Mouse (Mus musculus): ENCODE measurements around the gene Ap2a2. TPM values are rescaled to one million over a fixed set of nuclear protein-coding genes. Genes with fewer than 3 reads are reported as not detected.

Ap2a2 gene
- polyA plus RNA-seq, 1 experiment = 108 TPM

DNA sequence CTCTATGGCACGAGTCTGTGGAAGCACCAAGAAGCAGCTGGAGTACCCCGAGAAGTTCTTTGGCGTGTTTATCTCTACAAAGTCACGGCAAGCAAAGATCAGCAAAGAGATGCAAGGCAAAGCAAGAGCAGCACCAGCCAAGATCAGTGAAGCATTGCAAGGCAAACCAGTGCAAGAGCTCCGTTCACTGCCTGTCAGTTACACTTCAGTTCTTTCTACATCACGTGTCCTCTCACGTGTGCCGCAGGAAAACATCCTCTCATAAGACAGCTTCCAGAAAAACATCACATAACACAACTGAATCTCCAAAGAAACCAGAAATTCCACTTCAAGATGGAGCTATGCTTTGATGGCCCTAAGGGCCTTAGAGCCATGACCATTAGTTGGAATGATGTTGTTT is 29.0 kb downstream of the Ap2a2 start:
- TF ChIP-seq CTCF (IDR thresholded peaks at IDR 0.05; ENCODE audit: low read depth, low read length) = no peak
- TF ChIP-seq EP300 (IDR thresholded peaks at IDR 0.05; ENCODE audit: insufficient read depth, low read depth, low read length) = no peak
- TF ChIP-seq POLR2A (IDR thresholded peaks at IDR 0.05; ENCODE audit: insufficient read depth, low read length) = no peak
- H3K4me3 ChIP-seq (ENCODE audit: low read depth, low read length) = no peak overlapping the region
- H3K27me3 ChIP-seq (ENCODE audit: control insufficient read depth, insufficient read depth, low read length, poor library complexity, severe bottlenecking) = no peaks in the 10 kb centered on the region
- H3K9ac ChIP-seq (ENCODE audit: low read depth, poor library complexity, severe bottlenecking) = no peak overlapping the region
- peaks cover 7% of the 10 kb centered on the region; the same call in 1 of the 2 replicates for H3K36me3 ChIP-seq (ENCODE audit: control insufficient read depth, insufficient read depth, low read length, poor library complexity, severe bottlenecking)
- H3K9me3 ChIP-seq (replicated peaks; ENCODE audit: control insufficient read depth, insufficient read depth, low read length, poor library complexity, severe bottlenecking) = no peaks in the 10 kb centered on the region
- no peak overlapping the region for H3K27ac ChIP-seq (ENCODE audit: insufficient read depth, low read length)
- H3K4me1 ChIP-seq (ENCODE audit: control insufficient read depth, insufficient read depth, low read length) = no peaks in the 10 kb centered on the region

DNA sequence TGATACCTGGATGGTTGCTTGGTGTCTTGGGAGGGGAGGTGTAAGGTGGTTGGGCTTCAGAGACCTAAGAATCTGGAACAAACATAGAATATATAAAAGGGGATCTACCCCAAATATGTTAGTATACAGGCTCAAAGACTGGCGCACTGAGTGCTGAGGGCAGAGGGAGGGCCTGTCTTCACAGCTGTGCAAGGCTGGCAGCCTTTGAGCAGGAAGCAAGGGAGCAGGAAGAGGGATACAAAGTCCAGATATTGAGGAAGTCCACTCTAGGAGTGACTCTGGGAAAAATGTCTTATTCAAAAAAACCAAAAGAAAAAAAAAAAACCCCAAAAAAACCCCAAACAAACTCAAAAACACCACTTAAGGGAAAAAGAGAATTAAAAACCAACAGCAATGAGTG is 30.1 kb downstream of the Ap2a2 start:
- H3K36me3 ChIP-seq (ENCODE audit: control insufficient read depth, insufficient read depth, low read length, poor library complexity, severe bottlenecking) = peaks cover 9% of the 10 kb centered on the region; the same call in 1 of the 2 replicates

DNA sequence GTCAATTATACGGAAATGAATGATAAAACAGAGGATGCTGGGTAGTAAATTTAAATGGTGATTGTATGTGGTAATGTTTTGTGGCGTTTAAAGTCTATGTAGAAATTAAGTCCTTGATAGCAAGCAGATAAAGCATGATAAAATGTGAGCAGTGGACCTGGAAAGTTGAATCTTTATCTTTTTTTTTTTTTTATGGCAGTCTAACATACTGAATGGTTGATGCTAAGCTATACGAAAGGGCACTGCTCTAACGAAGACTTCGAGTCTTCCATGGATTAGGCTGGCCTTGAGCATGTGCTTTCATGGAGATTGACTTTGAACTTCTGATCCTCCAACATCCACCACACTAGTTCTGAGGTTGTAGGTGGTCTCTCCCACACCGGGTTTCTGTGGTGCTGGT is 31.1 kb downstream of the Ap2a2 start:
- Histone ChIP-seq H3K4me3 (ENCODE audit: low read depth, low read length) (no peak overlapping the region), H3K4me1 (ENCODE audit: control insufficient read depth, insufficient read depth, low read length) (no peaks in the 10 kb centered on the region), H3K27me3 (ENCODE audit: control insufficient read depth, insufficient read depth, low read length, poor library complexity, severe bottlenecking) (no peaks in the 10 kb centered on the region), H3K27ac (ENCODE audit: insufficient read depth, low read length) (no peak overlapping the region), H3K9ac (ENCODE audit: low read depth, poor library complexity, severe bottlenecking) (no peak overlapping the region), H3K9me3 (replicated peaks; ENCODE audit: control insufficient read depth, insufficient read depth, low read length, poor library complexity, severe bottlenecking) (no peaks in the 10 kb centered on the region), H3K36me3 (ENCODE audit: control insufficient read depth, insufficient read depth, low read length, poor library complexity, severe bottlenecking) (peaks cover 10% of the 10 kb centered on the region; the same call in 1 of the 2 replicates)
- TF ChIP-seq CTCF (IDR thresholded peaks at IDR 0.05; ENCODE audit: low read depth, low read length) (no peak), EP300 (IDR thresholded peaks at IDR 0.05; ENCODE audit: insufficient read depth, low read depth, low read length) (no peak), POLR2A (IDR thresholded peaks at IDR 0.05; ENCODE audit: insufficient read depth, low read length) (no peak)

More for the DNA sequence above, 30.1 kb downstream of the Ap2a2 start:
- Histone ChIP-seq H3K27me3 (ENCODE audit: control insufficient read depth, insufficient read depth, low read length, poor library complexity, severe bottlenecking) (no peaks in the 10 kb centered on the region), H3K9me3 (replicated peaks; ENCODE audit: control insufficient read depth, insufficient read depth, low read length, poor library complexity, severe bottlenecking) (no peaks in the 10 kb centered on the region), H3K4me1 (ENCODE audit: control insufficient read depth, insufficient read depth, low read length) (no peaks in the 10 kb centered on the region), H3K4me3 (ENCODE audit: low read depth, low read length) (no peak overlapping the region), H3K9ac (ENCODE audit: low read depth, poor library complexity, severe bottlenecking) (no peak overlapping the region), H3K27ac (ENCODE audit: insufficient read depth, low read length) (no peak overlapping the region)
- no peak for TF ChIP-seq CTCF (IDR thresholded peaks at IDR 0.05; ENCODE audit: low read depth, low read length)

DNA sequence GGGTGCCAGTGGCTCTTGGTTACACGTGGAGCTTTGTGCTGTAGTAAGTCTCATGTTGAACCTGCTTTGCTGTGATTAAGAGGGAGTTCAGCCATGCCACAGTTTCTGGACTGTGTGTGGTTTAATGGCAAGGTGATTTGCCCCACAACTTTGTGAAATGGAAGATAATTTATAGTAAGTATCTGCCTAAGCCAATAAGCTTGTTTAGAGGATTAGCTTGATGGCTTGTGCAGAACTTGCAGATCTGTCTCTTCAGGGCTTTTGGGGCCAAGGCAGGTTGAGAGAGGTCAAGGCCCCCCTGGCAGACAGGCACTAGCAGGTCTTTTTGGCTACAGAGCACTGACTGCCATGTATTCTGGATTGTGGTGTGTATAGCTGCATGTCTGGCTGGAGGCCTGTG is 35.0 kb downstream of the Ap2a2 start:
- Histone ChIP-seq H3K27me3 (ENCODE audit: control insufficient read depth, insufficient read depth, low read length, poor library complexity, severe bottlenecking) (no peaks in the 10 kb centered on the region), H3K27ac (ENCODE audit: insufficient read depth, low read length) (no peak overlapping the region), H3K9ac (ENCODE audit: low read depth, poor library complexity, severe bottlenecking) (no peak overlapping the region), H3K4me1 (ENCODE audit: control insufficient read depth, insufficient read depth, low read length) (no peaks in the 10 kb centered on the region), H3K9me3 (replicated peaks; ENCODE audit: control insufficient read depth, insufficient read depth, low read length, poor library complexity, severe bottlenecking) (no peaks in the 10 kb centered on the region), H3K4me3 (ENCODE audit: low read depth, low read length) (no peak overlapping the region), H3K36me3 (ENCODE audit: control insufficient read depth, insufficient read depth, low read length, poor library complexity, severe bottlenecking) (peaks cover 23% of the 10 kb centered on the region)
- no peak for TF ChIP-seq EP300 (IDR thresholded peaks at IDR 0.05; ENCODE audit: insufficient read depth, low read depth, low read length)
- TF ChIP-seq POLR2A (IDR thresholded peaks at IDR 0.05; ENCODE audit: insufficient read depth, low read length) = no peak
- no peak for TF ChIP-seq CTCF (IDR thresholded peaks at IDR 0.05; ENCODE audit: low read depth, low read length)

DNA sequence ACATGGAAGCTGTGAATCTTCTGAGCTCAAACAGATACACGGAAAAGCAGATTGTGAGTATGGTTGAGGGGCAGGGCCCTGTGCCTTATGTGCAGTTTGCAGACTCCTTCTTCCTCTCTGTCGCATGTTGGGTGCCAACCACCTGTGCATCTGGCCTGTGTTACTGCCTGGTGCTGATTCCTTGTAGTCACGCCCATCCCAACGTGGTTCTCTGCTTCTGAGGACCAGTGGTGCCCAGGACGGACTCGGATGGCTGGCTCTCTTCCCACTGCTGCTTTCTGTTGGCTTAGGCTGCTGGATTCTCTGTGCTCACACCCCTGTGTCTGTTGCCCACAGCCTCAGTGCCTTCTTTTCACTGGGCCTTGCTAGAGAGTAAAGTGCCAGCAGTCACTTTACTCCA is 35.6 kb downstream of the Ap2a2 start:
- peaks cover 29% of the 10 kb centered on the region for H3K36me3 ChIP-seq (ENCODE audit: control insufficient read depth, insufficient read depth, low read length, poor library complexity, severe bottlenecking)
- H3K9me3 ChIP-seq (replicated peaks; ENCODE audit: control insufficient read depth, insufficient read depth, low read length, poor library complexity, severe bottlenecking) = no peaks in the 10 kb centered on the region
- no peak overlapping the region for H3K9ac ChIP-seq (ENCODE audit: low read depth, poor library complexity, severe bottlenecking)
- TF ChIP-seq EP300 (IDR thresholded peaks at IDR 0.05; ENCODE audit: insufficient read depth, low read depth, low read length) = no peak
- no peak for TF ChIP-seq POLR2A (IDR thresholded peaks at IDR 0.05; ENCODE audit: insufficient read depth, low read length)
- no peak for TF ChIP-seq CTCF (IDR thresholded peaks at IDR 0.05; ENCODE audit: low read depth, low read length)
- H3K27ac ChIP-seq (ENCODE audit: insufficient read depth, low read length) = no peak overlapping the region
- H3K27me3 ChIP-seq (ENCODE audit: control insufficient read depth, insufficient read depth, low read length, poor library complexity, severe bottlenecking) = no peaks in the 10 kb centered on the region
- H3K4me3 ChIP-seq (ENCODE audit: low read depth, low read length) = no peak overlapping the region
- no peaks in the 10 kb centered on the region for H3K4me1 ChIP-seq (ENCODE audit: control insufficient read depth, insufficient read depth, low read length)

DNA sequence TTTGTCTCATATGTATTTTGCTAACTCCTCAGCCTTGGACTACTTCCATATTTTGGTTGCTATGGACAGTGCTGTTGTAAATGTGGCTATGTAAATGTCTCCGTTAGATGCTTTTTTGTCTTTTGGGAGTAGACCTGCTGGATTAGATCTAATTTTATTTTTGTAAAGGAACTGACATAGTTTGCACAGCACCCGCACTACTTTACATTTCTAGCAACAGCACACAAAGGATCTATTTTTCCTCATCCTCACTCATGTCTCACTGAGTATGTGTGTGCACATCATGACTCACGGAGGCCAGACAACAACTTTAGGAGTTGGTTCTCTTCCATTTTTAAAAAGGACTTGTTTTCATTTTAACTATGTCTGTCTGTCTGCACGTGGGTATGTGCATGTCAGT is 45.7 kb downstream of the Ap2a2 start:
- TF ChIP-seq CTCF (IDR thresholded peaks at IDR 0.05; ENCODE audit: low read depth, low read length) (no peak), EP300 (IDR thresholded peaks at IDR 0.05; ENCODE audit: insufficient read depth, low read depth, low read length) (no peak), POLR2A (IDR thresholded peaks at IDR 0.05; ENCODE audit: insufficient read depth, low read length) (no peak)
- no peak overlapping the region for H3K4me3 ChIP-seq (ENCODE audit: low read depth, low read length)
- peaks cover 35% of the 10 kb centered on the region for H3K36me3 ChIP-seq (ENCODE audit: control insufficient read depth, insufficient read depth, low read length, poor library complexity, severe bottlenecking)
- no peaks in the 10 kb centered on the region for H3K27me3 ChIP-seq (ENCODE audit: control insufficient read depth, insufficient read depth, low read length, poor library complexity, severe bottlenecking)
- no peak overlapping the region for H3K27ac ChIP-seq (ENCODE audit: insufficient read depth, low read length)
- H3K9ac ChIP-seq (ENCODE audit: low read depth, poor library complexity, severe bottlenecking) = no peak overlapping the region
- no peaks in the 10 kb centered on the region for H3K4me1 ChIP-seq (ENCODE audit: control insufficient read depth, insufficient read depth, low read length)
- no peaks in the 10 kb centered on the region for H3K9me3 ChIP-seq (replicated peaks; ENCODE audit: control insufficient read depth, insufficient read depth, low read length, poor library complexity, severe bottlenecking)

All from ES-Bruce4 (cell line).